Mouse (Mus musculus): Measurements from ENCODE around the gene Cacul1.
"Not testable (repeated sequence)": the region's sequence is repeated elsewhere in the genome, so short reads cannot be mapped to it uniquely, and the experiment has no call there.

Gene Cacul1

GRCm38 (mm10) chr19:60580582-60581339, at the start of gene Cacul1:
Gene Cacul1 (minus strand): TSS chr19:60581025.
- CTCF ChIA-PET = interaction anchor here in 3 of 4 experiments (0.6 to 1.0 kb wide), 6 partner anchors 11 to 209 kb away, joined by 3 to 8 read pairs (median 4); no protein-coding TSS in a partner anchor
- POLR2A ChIA-PET = interaction anchor here in 3 of 4 experiments (0.5 to 4.8 kb wide), 118 partner anchors 9 to 1637 kb away, joined by 3 to 84 read pairs (median 4); partner anchors contain the start of genes Nanos1 (in 3 of the 3), Eif3a (in 2 of the 3), Grk5 (in 2 of the 3) and Zfp950 (in 2 of the 3)

DNA sequence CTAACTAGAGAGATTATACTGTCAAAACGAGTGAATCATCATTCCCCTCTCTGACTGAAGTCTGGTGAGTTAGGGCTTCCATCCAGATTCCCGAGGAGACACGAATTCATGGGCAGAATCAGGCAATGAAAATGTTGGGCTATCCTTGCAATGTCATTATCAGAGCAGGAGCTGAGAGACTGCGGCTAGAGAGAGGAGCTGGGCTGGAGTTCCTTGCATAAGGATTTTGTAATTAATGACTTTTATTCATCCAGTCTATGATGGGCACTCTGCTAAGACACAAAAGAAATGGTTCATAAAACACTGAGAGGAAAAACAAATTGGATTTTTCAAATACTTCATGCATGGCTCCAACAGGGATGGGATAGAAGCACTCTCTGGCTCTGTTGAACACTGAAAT, 38.6 kb upstream of the Cacul1 start:
- POLR2A ChIA-PET = no interaction called here
- CTCF ChIA-PET = no interaction called here

DNA sequence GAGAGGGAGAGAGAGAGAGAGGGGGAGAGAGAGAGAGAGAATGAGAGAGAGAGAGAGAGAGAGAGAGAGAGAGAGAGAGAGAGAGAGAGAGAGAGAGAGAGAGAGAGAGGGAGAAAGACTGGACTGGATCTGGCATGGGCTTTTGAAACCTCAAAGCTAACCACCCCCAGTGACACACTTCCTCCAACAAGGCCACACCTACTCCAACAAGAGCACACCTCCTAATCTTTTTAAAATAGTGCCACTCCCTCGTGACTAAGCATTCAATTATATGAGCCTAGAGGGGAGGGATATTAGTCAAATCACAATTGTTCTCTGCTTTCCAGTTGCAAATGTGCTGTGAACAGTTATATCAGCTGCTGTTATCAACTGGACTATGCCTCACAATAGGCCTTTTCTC, 36.2 kb upstream of the Cacul1 start:
- POLR2A ChIA-PET = interaction anchor here in 2 of 4 experiments (0.9 to 1.3 kb wide), 2 partner anchors 36 to 37 kb away, joined by 3 to 5 read pairs; partner anchors contain the start of gene Cacul1 (in 2 of the 2)
- CTCF ChIA-PET = interaction anchor here in 2 of 4 experiments (0.6 kb wide), 2 partner anchors 8 to 909 kb away, joined by 3 to 4 read pairs; no protein-coding TSS in a partner anchor

- POLR2A ChIA-PET = interaction anchor here in 2 of 4 experiments (1.2 to 1.6 kb wide), 2 partner anchors 35 to 127 kb away, joined by 3 to 4 read pairs; partner anchors contain the start of gene Cacul1 (in 1 of the 2)
- CTCF ChIA-PET = no interaction called here
Observed at GRCm38 (mm10) chr19:60615470-60616200, 34.8 kb upstream of the Cacul1 start.

DNA sequence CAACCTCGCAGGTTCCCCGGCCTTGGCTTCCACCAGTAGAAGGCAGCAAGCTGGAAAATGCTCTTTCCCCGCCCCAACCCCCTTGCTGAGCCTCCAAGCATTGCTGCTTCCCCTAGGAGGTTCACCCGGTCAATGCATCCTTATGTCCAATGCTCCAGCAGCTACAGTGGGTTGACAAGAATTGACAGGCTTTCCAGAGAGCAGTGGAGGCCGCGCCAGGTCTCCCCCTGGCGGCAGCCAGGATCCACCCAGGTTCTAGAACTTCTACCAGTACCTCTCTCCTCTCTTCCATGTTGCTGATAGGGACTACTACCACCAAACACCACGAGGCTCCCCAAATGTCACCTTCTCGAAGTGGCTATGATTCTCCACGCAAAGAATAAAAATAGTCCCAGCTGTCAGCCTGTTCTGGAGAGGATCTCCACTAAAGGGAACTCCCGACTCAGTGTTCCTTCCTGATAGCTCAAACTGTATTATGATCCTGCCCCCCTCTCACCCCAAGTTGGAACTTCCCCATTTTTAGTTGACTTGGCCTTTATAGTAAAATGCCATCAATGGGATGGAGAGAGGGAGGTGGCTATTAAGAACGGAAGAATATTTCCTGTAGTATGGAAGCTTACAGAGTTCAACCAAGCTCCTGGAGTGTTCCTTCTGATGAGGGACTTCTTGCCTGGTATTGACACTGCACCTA, 30.8 kb upstream of the Cacul1 start:
- POLR2A ChIA-PET = interaction anchor here in 3 of 4 experiments (1.0 to 2.9 kb wide), 4 partner anchors 30 to 69 kb away, joined by 3 to 14 read pairs (median 6); partner anchors contain the start of gene Cacul1 (in 3 of the 3)
- CTCF ChIA-PET = interaction anchor here (0.6 to 2.0 kb wide), 23 partner anchors 8 to 658 kb away, joined by 3 to 12 read pairs (median 3); partner anchors contain the start of genes Cacul1 (in 1 of the 4) and Prlhr (in 1 of the 4)

DNA sequence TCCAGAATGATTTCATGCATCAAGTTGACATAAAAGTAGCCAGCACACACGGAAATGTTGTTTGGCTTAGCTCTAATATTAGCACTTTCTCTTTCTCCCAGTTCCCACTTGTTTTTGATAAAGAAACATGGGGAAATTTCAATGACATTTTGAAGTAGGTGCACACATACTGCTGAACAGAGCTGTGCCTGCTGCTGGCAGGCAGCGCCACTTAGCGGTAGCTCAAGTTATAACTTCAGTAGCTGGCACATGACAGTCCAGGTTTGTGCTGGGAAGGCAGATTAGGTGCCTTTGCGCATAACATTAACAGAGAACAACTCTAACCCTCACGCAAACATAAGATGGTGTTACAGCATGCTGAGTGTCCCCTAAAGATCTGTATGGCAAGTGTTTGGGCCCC, 27.9 kb upstream of the Cacul1 start:
- ChIA-PET CTCF (interaction anchor here (0.6 to 1.6 kb wide), 29 partner anchors 8 to 1400 kb away, joined by 3 to 18 read pairs (median 4); partner anchors contain the start of genes Cacul1 (in 2 of the 4), Prlhr (in 2 of the 4) and Grk5 (in 1 of the 4)), POLR2A (interaction anchor here in 3 of 4 experiments (0.6 to 1.8 kb wide), 5 partner anchors 28 to 532 kb away, joined by 3 to 11 read pairs (median 5); partner anchors contain the start of genes Cacul1 (in 2 of the 3), Prlhr (in 1 of the 3) and Zfp950 (in 1 of the 3))

GRCm38 (mm10) chr19:60603586-60603985, 22.8 kb upstream of the Cacul1 start:
- POLR2A ChIA-PET = interaction anchor here in 2 of 4 experiments (1.3 to 5.2 kb wide), 2 partner anchors 23 to 213 kb away, joined by 3 to 23 read pairs; partner anchors contain the start of gene Cacul1 (in 1 of the 2)
- CTCF ChIA-PET = interaction anchor here in 2 of 4 experiments (0.9 to 1.2 kb wide), 2 partner anchors 9 to 137 kb away, joined by 3 to 5 read pairs; no protein-coding TSS in a partner anchor

DNA sequence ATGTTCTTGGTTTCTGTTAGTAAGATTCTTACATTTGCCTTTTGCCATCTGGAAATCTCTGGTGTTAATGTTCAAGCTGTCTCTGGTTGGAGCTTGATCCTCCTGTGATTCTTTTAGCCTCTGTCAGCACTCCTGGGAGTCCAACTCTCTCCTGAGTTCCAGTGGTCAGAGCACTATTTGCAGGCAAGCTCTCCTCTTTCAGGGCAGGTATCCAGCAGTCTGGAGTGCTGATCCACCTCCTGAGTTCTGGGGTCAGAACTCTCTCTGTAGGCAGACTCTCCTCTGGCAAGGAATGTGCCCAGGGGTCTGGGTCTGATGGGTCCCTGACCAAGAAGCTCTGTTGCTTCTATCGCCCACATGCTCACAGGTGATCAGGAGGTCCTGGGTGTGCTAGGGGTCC, 21.2 kb upstream of the Cacul1 start:
- POLR2A ChIA-PET = interaction anchor here in 2 of 4 experiments (1.0 to 5.2 kb wide), 2 partner anchors 21 to 22 kb away, joined by 3 to 23 read pairs; partner anchors contain the start of gene Cacul1 (in 2 of the 2)

GRCm38 (mm10) chr19:60598025-60598697, 17.3 kb upstream of the Cacul1 start:
- ChIA-PET CTCF (interaction anchor here in 1 of 4 experiments (0.5 kb wide), 1 partner anchor 456 kb away, joined by 3 read pairs; no protein-coding TSS in a partner anchor), POLR2A (interaction anchor here in 2 of 4 experiments (1.0 to 1.2 kb wide), 2 partner anchors 9 to 17 kb away, joined by 4 to 9 read pairs; partner anchors contain the start of gene Cacul1 (in 1 of the 2))

More for the DNA sequence above, 21.2 kb upstream of the Cacul1 start:
- CTCF ChIA-PET = not testable (repeated sequence)

GRCm38 (mm10) chr19:60589646-60590045, 8.8 kb upstream of the Cacul1 start:
- CTCF ChIA-PET = interaction anchor here in 2 of 4 experiments (0.6 to 1.6 kb wide), 2 partner anchors 19 to 200 kb away, joined by 3 to 4 read pairs; no protein-coding TSS in a partner anchor

DNA sequence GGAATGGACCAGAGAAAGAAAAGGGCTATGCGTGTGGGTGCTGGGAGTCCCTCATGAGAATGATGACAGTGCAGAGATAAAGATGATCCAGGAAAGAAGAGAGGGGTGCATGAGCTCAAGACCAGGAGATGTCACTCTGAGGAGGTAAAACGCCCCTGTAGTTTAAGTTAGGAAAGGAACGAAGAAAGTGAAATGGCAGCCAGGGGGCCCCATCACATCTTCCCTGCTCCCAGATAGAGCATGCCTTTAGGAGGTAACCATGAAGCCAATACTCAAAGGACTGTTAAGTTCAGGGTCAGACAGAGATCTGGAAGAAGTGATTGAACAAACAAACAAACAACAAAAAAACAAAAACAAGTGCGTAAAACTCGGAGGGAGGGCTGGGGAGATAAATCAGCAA, 5.8 kb upstream of the Cacul1 start:
- ChIA-PET POLR2A (no interaction called here), CTCF (interaction anchor here in 1 of 4 experiments (0.9 to 1.1 kb wide), 3 partner anchors 10 to 25 kb away, joined by 3 to 4 read pairs (median 3); no protein-coding TSS in a partner anchor)

More at GRCm38 (mm10) chr19:60589646-60590045, 8.8 kb upstream of the Cacul1 start:
- POLR2A ChIA-PET = interaction anchor here in 2 of 4 experiments (1.2 to 4.1 kb wide), 4 partner anchors 9 to 10 kb away, joined by 3 to 26 read pairs (median 7); partner anchors contain the start of gene Cacul1 (in 2 of the 2)

DNA sequence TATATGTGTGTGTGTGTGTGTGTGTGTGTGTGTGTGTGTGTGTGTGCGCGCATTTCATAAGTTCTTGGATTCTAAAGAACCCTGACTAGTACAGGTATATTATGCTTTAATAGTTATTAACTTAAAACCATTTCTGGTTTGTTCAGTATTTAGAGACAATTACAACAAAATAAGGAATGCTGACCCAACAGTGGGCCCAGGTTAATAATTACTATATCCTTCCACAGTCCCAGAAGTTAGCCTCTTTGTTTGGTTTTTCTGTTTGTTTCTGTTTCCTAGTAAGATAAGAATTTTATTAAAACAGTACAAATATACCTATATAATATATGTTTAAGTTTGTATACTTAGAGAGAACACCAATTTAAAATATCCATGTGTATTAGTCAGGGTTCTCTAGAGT, 2.4 kb upstream of the Cacul1 start:
- ChIA-PET POLR2A (interaction anchor here in 1 of 4 experiments (4.4 kb wide), 1 partner anchor 14 kb away, joined by 74 read pairs; no protein-coding TSS in a partner anchor), CTCF (no interaction called here)

DNA sequence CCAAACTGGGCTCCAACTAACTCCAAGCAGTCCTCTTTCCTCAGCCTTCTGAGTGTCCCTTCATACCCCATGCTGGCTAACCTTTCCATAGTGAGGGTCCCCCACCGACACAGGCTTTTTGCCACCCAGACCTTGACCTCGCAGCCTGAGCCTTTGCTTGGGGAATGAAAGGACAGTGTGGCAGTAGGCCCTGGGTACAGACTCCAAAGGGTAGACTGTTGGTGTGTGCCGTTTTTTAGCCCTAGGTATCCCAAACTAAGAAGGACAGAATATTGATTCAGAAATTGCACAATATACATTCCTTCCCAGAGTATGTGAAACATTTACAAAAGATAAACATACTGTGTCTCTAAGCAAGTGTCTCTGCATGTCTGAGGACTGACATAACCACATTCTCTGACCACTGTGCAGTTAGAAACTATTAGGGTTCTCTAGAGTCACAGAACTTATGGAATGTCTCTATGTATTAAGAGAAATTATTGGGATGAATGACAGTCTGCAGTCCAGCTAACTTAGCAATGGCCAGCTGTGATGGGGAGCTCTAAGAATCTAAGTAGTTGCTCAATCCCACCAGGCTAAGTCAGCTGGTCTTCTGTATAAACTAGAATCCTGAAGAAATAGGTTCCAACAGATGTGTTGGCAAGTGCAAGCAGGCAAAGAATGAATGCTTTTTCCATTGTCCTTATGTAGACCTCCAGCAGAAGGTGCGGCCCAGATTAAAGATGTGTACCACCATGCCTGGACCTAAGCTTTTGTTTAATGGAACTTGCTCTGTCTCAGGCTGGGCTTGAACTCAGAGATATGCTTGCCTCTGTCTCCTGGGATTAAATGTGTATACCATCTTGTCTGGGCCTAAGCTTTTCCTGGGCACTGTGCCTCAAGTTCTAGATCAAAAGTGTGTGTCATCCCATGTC, 809 bp upstream of the Cacul1 start:
- CTCF ChIA-PET = interaction anchor here in 2 of 4 experiments (0.6 to 1.0 kb wide), 4 partner anchors 12 to 208 kb away, joined by 3 to 8 read pairs (median 4); no protein-coding TSS in a partner anchor
- POLR2A ChIA-PET = interaction anchor here in 3 of 4 experiments (0.6 to 4.8 kb wide), 96 partner anchors 8 to 1638 kb away, joined by 3 to 84 read pairs (median 4); partner anchors contain the start of genes Nanos1 (in 3 of the 3), Eif3a (in 2 of the 3), Eno4 (in 1 of the 3) and Fam45a (in 1 of the 3)

DNA sequence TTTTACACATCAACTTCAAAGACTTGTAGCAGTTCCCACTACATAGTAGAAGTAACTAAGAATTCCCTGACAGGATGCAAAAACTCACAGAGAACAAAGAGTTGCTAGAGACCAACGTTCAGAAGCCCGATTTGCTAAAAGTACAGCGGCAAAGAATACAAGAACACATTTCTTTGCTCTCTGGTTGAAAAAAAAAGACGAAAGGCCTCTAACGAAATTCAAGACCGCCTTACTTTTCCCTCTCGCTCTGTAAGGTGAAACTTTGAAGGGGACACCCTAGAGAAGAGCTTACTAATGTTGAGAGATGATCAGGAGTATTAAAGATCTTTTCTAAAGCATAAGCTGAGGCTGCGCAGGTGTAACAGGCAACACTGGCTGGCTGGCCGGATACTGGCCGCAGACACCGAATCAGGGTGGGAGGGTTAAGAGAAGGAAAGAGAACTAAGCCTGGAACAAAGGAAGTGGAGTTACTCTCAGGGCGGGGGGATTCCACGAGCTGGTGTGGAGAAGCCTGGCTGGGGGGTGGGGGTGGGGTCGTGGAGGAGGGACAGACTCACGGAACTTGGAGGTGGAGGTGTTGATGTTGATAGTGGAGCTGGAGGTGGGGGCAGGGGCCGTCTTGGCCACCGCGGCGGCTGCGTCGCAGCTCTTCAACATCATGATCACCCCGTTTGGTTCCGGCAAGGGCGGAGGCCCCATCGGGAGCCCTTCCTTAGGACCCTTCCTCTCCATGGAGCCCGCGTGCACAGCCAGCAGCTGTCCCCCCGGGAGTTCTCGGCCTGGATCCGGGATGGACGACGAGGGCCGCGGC, 849 bp downstream of the Cacul1 start:
- ChIA-PET POLR2A (interaction anchor here in 3 of 4 experiments (0.5 to 4.8 kb wide), 116 partner anchors 8 to 1669 kb away, joined by 3 to 84 read pairs (median 4); partner anchors contain the start of genes Eif3a (in 2 of the 3), Grk5 (in 2 of the 3), Nanos1 (in 2 of the 3) and Zfp950 (in 2 of the 3)), CTCF (interaction anchor here in 3 of 4 experiments (0.6 to 1.0 kb wide), 6 partner anchors 29 to 310 kb away, joined by 3 to 4 read pairs (median 3); no protein-coding TSS in a partner anchor)
